Mouse (Mus musculus): ENCODE measurements around the gene Lyg1. TPM values are rescaled to one million over a fixed set of nuclear protein-coding genes. Genes with fewer than 3 reads are reported as not detected.

Gene Lyg1
- not detected in 2 replicates for polyA plus RNA-seq (2015; fragmentation: Nextera tagmentation; extraction: Ambion mirVana)

- no peaks in the 10 kb centered on the region for H3K9me3 ChIP-seq (ENCODE audit: low read length)
- peak within 1 kb of the TSS; percentile 12; the same call in 1 of the 2 replicates for H3K4me2 ChIP-seq (replicated peaks; ENCODE audit: low read depth, low read length)
- no peak within 1 kb of the TSS; the same call in 1 of the 2 replicates for H3K27ac ChIP-seq (ENCODE audit: low read length)
- no peak within 1 kb of the TSS for H3K4me3 ChIP-seq (ENCODE audit: low read depth, low read length)
- H3K27me3 ChIP-seq (replicated peaks; ENCODE audit: insufficient read depth, low read length), result no peaks in the 10 kb centered on the region
- no peak for DNase-seq (ENCODE audit: low spot score)
- H3K36me3 ChIP-seq (ENCODE audit: insufficient read depth, low read length), result no peaks in the 10 kb centered on the region
- no peak for TF ChIP-seq CTCF (IDR thresholded peaks at IDR 0.05)
- no peak for TF ChIP-seq EP300 (IDR thresholded peaks at IDR 0.05)
- ATAC-seq, result no peak
- WGBS, result 81% methylated on average over 5 of the region's 5 CpGs
- peaks cover 9% of the 10 kb centered on the region; the same call in 1 of the 2 replicates for H3K4me1 ChIP-seq (ENCODE audit: insufficient read depth, low read depth, low read length)
- no peak within 1 kb of the TSS for H3K9ac ChIP-seq (replicated peaks; ENCODE audit: low read depth)
These were observed at the start of gene Lyg1 for GRCm38 (mm10) chr1:37957659-37958058. TSS of gene Lyg1 (minus strand) at chr1:37957759.

- Histone ChIP-seq H3K9me3 (ENCODE audit: low read length) (no peaks in the 10 kb centered on the region), H3K4me2 (replicated peaks; ENCODE audit: low read depth, low read length) (no peak overlapping the region), H3K27me3 (replicated peaks; ENCODE audit: insufficient read depth, low read length) (no peaks in the 10 kb centered on the region), H3K27ac (ENCODE audit: low read length) (no peak overlapping the region), H3K36me3 (ENCODE audit: insufficient read depth, low read length) (no peaks in the 10 kb centered on the region), H3K4me1 (ENCODE audit: insufficient read depth, low read depth, low read length) (no peaks in the 10 kb centered on the region), H3K9ac (replicated peaks; ENCODE audit: low read depth) (no peak overlapping the region), H3K4me3 (ENCODE audit: low read depth, low read length) (no peak overlapping the region)
- WGBS, result 64% methylated on average over 3 of the region's 3 CpGs
- DNase-seq (ENCODE audit: low spot score), result no peak
- TF ChIP-seq CTCF (IDR thresholded peaks at IDR 0.05) (no peak), EP300 (IDR thresholded peaks at IDR 0.05) (no peak)
- ATAC-seq, result no peak
These were observed 49.2 kb upstream of the Lyg1 start for GRCm38 (mm10) chr1:38006741-38007140.

GRCm38 (mm10) chr1:38003046-38003445 is 45.5 kb upstream of the Lyg1 start:
- no peaks in the 10 kb centered on the region for H3K27me3 ChIP-seq (replicated peaks; ENCODE audit: insufficient read depth, low read length)
- TF ChIP-seq EP300 (IDR thresholded peaks at IDR 0.05) (no peak), CTCF (IDR thresholded peaks at IDR 0.05) (no peak)
- H3K9me3 ChIP-seq (ENCODE audit: low read length), result no peaks in the 10 kb centered on the region
- H3K4me2 ChIP-seq (replicated peaks; ENCODE audit: low read depth, low read length), result no peak overlapping the region
- H3K4me3 ChIP-seq (ENCODE audit: low read depth, low read length), result no peak overlapping the region
- ATAC-seq (no peak), DNase-seq (ENCODE audit: low spot score) (no peak)
- 81% methylated on average over 3 of the region's 3 CpGs for WGBS
- no peaks in the 10 kb centered on the region for H3K36me3 ChIP-seq (ENCODE audit: insufficient read depth, low read length)
- H3K9ac ChIP-seq (replicated peaks; ENCODE audit: low read depth), result no peak overlapping the region
- H3K4me1 ChIP-seq (ENCODE audit: insufficient read depth, low read depth, low read length), result no peaks in the 10 kb centered on the region
- no peak overlapping the region for H3K27ac ChIP-seq (ENCODE audit: low read length)

GRCm38 (mm10) chr1:38001956-38002355 is 44.4 kb upstream of the Lyg1 start:
- TF ChIP-seq CTCF (IDR thresholded peaks at IDR 0.05) (no peak), EP300 (IDR thresholded peaks at IDR 0.05) (no peak)
- Histone ChIP-seq H3K9ac (replicated peaks; ENCODE audit: low read depth) (no peak overlapping the region), H3K4me2 (replicated peaks; ENCODE audit: low read depth, low read length) (no peak overlapping the region), H3K4me3 (ENCODE audit: low read depth, low read length) (no peak overlapping the region), H3K27ac (ENCODE audit: low read length) (no peak overlapping the region), H3K9me3 (ENCODE audit: low read length) (no peaks in the 10 kb centered on the region), H3K36me3 (ENCODE audit: insufficient read depth, low read length) (no peaks in the 10 kb centered on the region), H3K4me1 (ENCODE audit: insufficient read depth, low read depth, low read length) (no peaks in the 10 kb centered on the region), H3K27me3 (replicated peaks; ENCODE audit: insufficient read depth, low read length) (no peaks in the 10 kb centered on the region)
- ATAC-seq, result no peak
- WGBS, result 94% methylated on average over 9 of the region's 9 CpGs
- no peak for DNase-seq (ENCODE audit: low spot score)

- no peak overlapping the region for H3K27ac ChIP-seq (ENCODE audit: low read length)
- no peak overlapping the region for H3K4me2 ChIP-seq (replicated peaks; ENCODE audit: low read depth, low read length)
- TF ChIP-seq CTCF (IDR thresholded peaks at IDR 0.05) (no peak), EP300 (IDR thresholded peaks at IDR 0.05) (no peak)
- DNase-seq (ENCODE audit: low spot score) (no peak), ATAC-seq (no peak)
- no peaks in the 10 kb centered on the region for H3K27me3 ChIP-seq (replicated peaks; ENCODE audit: insufficient read depth, low read length)
- no peak overlapping the region for H3K4me3 ChIP-seq (ENCODE audit: low read depth, low read length)
- no peaks in the 10 kb centered on the region for H3K36me3 ChIP-seq (ENCODE audit: insufficient read depth, low read length)
- WGBS, result 91% methylated on average over 8 of the region's 8 CpGs
- no peak overlapping the region for H3K9ac ChIP-seq (replicated peaks; ENCODE audit: low read depth)
- no peaks in the 10 kb centered on the region for H3K9me3 ChIP-seq (ENCODE audit: low read length)
- H3K4me1 ChIP-seq (ENCODE audit: insufficient read depth, low read depth, low read length), result peaks cover 6% of the 10 kb centered on the region; the same call in 1 of the 2 replicates
These were observed 43.3 kb upstream of the Lyg1 start for GRCm38 (mm10) chr1:38000844-38001243.

- Histone ChIP-seq H3K9ac (replicated peaks; ENCODE audit: low read depth) (no peak overlapping the region), H3K27me3 (replicated peaks; ENCODE audit: insufficient read depth, low read length) (no peaks in the 10 kb centered on the region), H3K27ac (ENCODE audit: low read length) (no peak overlapping the region), H3K4me1 (ENCODE audit: insufficient read depth, low read depth, low read length) (peaks cover 6% of the 10 kb centered on the region; the same call in 1 of the 2 replicates), H3K9me3 (ENCODE audit: low read length) (no peaks in the 10 kb centered on the region), H3K36me3 (ENCODE audit: insufficient read depth, low read length) (peaks cover 7% of the 10 kb centered on the region; the same call in 1 of the 2 replicates), H3K4me2 (replicated peaks; ENCODE audit: low read depth, low read length) (peak overlapping the region; percentile 77; the same call in 1 of the 2 replicates), H3K4me3 (ENCODE audit: low read depth, low read length) (no peak overlapping the region)
- ATAC-seq (no peak), DNase-seq (ENCODE audit: low spot score) (no peak)
- no peak for TF ChIP-seq CTCF (IDR thresholded peaks at IDR 0.05)
- WGBS, result 68% methylated on average over 3 of the region's 3 CpGs
These were observed 42.0 kb upstream of the Lyg1 start for GRCm38 (mm10) chr1:37999552-37999951.
